8 mouse cellular contexts compared by ENCODE assay signal in the genomic region with DNA sequence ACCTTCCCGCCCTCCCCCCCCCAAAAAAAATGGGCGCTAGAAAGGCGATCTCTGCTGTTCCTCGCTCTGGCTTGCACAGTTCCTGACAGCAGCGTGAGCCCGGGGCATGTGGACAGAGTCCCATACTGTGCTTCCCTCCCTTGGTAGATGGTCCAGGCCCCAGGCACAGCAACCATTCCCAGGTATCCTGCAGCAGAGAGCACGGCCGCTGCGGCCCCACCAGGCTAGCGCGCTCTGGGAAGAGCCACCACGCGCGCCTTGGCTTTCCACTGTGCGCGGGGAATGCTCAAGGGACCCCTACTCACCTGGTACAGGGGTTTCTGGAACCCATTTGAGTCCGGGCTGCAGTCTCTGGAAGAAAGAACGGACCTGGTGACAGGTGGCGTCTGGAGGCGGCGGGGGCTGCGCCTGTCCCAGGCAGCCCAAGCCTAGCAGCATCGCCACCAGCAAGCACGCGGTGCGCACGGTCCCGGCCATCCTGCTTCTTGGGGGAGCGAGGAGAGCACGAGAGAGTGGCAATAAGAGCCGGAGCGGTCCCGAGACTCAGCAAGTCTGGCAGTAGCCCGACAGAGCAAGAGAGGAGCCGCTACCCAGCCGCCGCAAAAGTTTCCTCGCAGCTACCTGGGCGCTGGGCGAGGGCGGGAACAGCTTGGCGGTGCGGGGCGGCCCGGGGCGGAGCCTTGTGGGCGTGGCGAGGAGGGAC. TPM values are rescaled to one million over a fixed set of nuclear protein-coding genes. Genes with fewer than 3 reads are reported as not detected.
DNase-seq lines count a peak whose midpoint lies in the region; ATAC-seq and TF ChIP-seq lines count a peak whose summit lies in the region.

A gene (minus strand): TSS at position 623 of the 703 bp plus-strand sequence.

- peak; percentile 90 for ATAC-seq in heart, embryonic 15.5 days (replicated peaks; ENCODE audit: insufficient number of reproducible peaks, insufficient read depth, low FRiP score, low read depth)
- ATAC-seq in kidney, postnatal 0 days (replicated peaks; ENCODE audit: low FRiP score, low read depth), result peak; percentile 92

- H3K27me3 ChIP-seq in heart, embryonic 15.5 days, result no peaks in the 10 kb centered on the region
- H3K27me3 ChIP-seq in kidney, postnatal 0 days (ENCODE audit: insufficient read depth, low read length), result no peaks in the 10 kb centered on the region
- H3K27me3 ChIP-seq in small intestine, adult 2 months (ENCODE audit: control insufficient read depth, insufficient read depth, low read length), result peaks cover 16% of the 10 kb centered on the region

- peak in 1 of 2 experiments; percentile 47 for DNase-seq in layer of hippocampus, postnatal 10 days (ENCODE audit: low spot score in 2 of 2)
- no peak for DNase-seq in layer of hippocampus, adult 11-12 months (ENCODE audit: low spot score)
- DNase-seq in kidney, postnatal 0 days (ENCODE audit: low spot score), result no peak
- peak; percentile 74 for DNase-seq in lung, postnatal 14 days
- DNase-seq in cerebellum, adult 8-10 months, result no peak

- peak within 1 kb of the TSS; percentile 59 for H3K9ac ChIP-seq in heart, embryonic 15.5 days
- H3K9ac ChIP-seq in kidney, postnatal 0 days (ENCODE audit: low read depth, low read length), result peak within 1 kb of the TSS; percentile 60

- no peak within 1 kb of the TSS for H3K27ac ChIP-seq in embryonic fibroblast, embryonic 13.5 days (ENCODE audit: insufficient read depth, low read length)
- H3K27ac ChIP-seq in heart, embryonic 15.5 days, result peak within 1 kb of the TSS; percentile 84
- H3K27ac ChIP-seq in kidney, postnatal 0 days, result peak within 1 kb of the TSS; percentile 76
- H3K27ac ChIP-seq in small intestine, adult 2 months (ENCODE audit: insufficient read depth, low read depth, low read length), result no peak within 1 kb of the TSS

- H3K4me2 ChIP-seq in heart, embryonic 15.5 days, result peak within 1 kb of the TSS; percentile 80
- peak within 1 kb of the TSS; percentile 64 for H3K4me2 ChIP-seq in kidney, postnatal 0 days (ENCODE audit: low read length)

- H3K4me3 ChIP-seq in embryonic fibroblast, embryonic 13.5 days (ENCODE audit: insufficient read depth, low read length), result peak within 1 kb of the TSS; percentile 47
- peak within 1 kb of the TSS; percentile 62 for H3K4me3 ChIP-seq in heart, embryonic 15.5 days
- peak within 1 kb of the TSS; percentile 50 for H3K4me3 ChIP-seq in kidney, postnatal 0 days (replicated peaks; ENCODE audit: low read depth, low read length)
- H3K4me3 ChIP-seq in small intestine, adult 2 months (ENCODE audit: low read depth, low read length), result peak within 1 kb of the TSS; percentile 55

- H3K9me3 ChIP-seq in heart, embryonic 15.5 days (replicated peaks), result no peaks in the 10 kb centered on the region
- no peaks in the 10 kb centered on the region for H3K9me3 ChIP-seq in kidney, postnatal 0 days (replicated peaks; ENCODE audit: low read length)

- TF ChIP-seq POLR2A in embryonic fibroblast, embryonic 13.5 days (IDR thresholded peaks at IDR 0.05; ENCODE audit: low read depth, low read length), result no peak
- no peak for TF ChIP-seq POLR2A in small intestine, adult 2 months (IDR thresholded peaks at IDR 0.05; ENCODE audit: low read depth, low read length)

- TF ChIP-seq CTCF in embryonic fibroblast, embryonic 13.5 days (IDR thresholded peaks at IDR 0.05; ENCODE audit: borderline replicate concordance, insufficient read depth, low read length), result no peak
- no peak for TF ChIP-seq CTCF in kidney, postnatal 0 days (IDR thresholded peaks at IDR 0.05; ENCODE audit: low read depth)
- no peak for TF ChIP-seq CTCF in small intestine, adult 2 months (IDR thresholded peaks at IDR 0.05; ENCODE audit: extremely low read depth, insufficient read length, insufficient replicate concordance, low read depth, low read length)

- 13% methylated on average over 45 of the region's 48 CpGs for WGBS in heart, embryonic 15.5 days
- WGBS in kidney, postnatal 0 days, result 30% methylated on average over 42 of the region's 48 CpGs
- WGBS in small intestine, adult 2 months, result 14% methylated on average over 48 of the region's 48 CpGs

- peaks cover 3% of the 10 kb centered on the region; the same call in 1 of the 2 replicates for H3K4me1 ChIP-seq in embryonic fibroblast, embryonic 13.5 days (ENCODE audit: control insufficient read depth, insufficient read depth, low read length)
- H3K4me1 ChIP-seq in heart, embryonic 15.5 days (replicated peaks), result peaks cover 11% of the 10 kb centered on the region
- H3K4me1 ChIP-seq in kidney, postnatal 0 days (replicated peaks; ENCODE audit: insufficient read depth, low read length), result no peaks in the 10 kb centered on the region
- H3K4me1 ChIP-seq in small intestine, adult 2 months (ENCODE audit: control insufficient read depth, insufficient read depth, insufficient read length, low read length), result peaks cover 5% of the 10 kb centered on the region

- no peaks in the 10 kb centered on the region for H3K36me3 ChIP-seq in heart, embryonic 15.5 days
- no peaks in the 10 kb centered on the region for H3K36me3 ChIP-seq in kidney, postnatal 0 days (ENCODE audit: insufficient read depth, low read length)
- no peaks in the 10 kb centered on the region for H3K36me3 ChIP-seq in small intestine, adult 2 months (ENCODE audit: control insufficient read depth, insufficient read depth, low read length)

RNA-seq across cellular contexts. Expression of the gene that starts here (rescaled TPM):
- 10 to 100 TPM; 11.3 to 13.9 TPM for total RNA-seq in layer of hippocampus, postnatal 10 days (2021)
- polyA plus RNA-seq in embryonic fibroblast, embryonic 13.5 days (2011; ENCODE audit: insufficient read length, low read depth, missing spikeins), result 57.8 and 149 TPM in 2 replicates
- polyA plus RNA-seq in heart, embryonic 15.5 days (2015; fragmentation: Nextera tagmentation; extraction: Ambion mirVana), result 437 and 447 TPM in 2 replicates
- polyA plus RNA-seq in kidney, postnatal 0 days (2015; fragmentation: Nextera tagmentation; extraction: Ambion mirVana), result 1,010 and 1,051 TPM in 2 replicates
- polyA plus RNA-seq in small intestine, adult 2 months (2012; rRNA removed), result 1.6 and 2.9 TPM in 2 replicates

Comparison
In these comparisons a context has a peak if more than half of its experiments do, and no peak if none do; other contexts are left out.
1. RNA of the gene that starts here (polyA plus RNA-seq): 1,010 to 1,051 TPM in kidney, postnatal 0 days, 437 to 447 TPM in heart, embryonic 15.5 days and 57.8 to 149 TPM in embryonic fibroblast, embryonic 13.5 days; 1.6 to 2.9 TPM in small intestine, adult 2 months; every median in the first group is over 10 times any median in the second.
2. H3K27ac ChIP-seq: peak in heart, embryonic 15.5 days (single experiment) and kidney, postnatal 0 days (single experiment); none in embryonic fibroblast, embryonic 13.5 days (single experiment) and small intestine, adult 2 months (single experiment).
3. Peak in every context shown above with its lines, with median percentiles within 50 percentile points of each other: H3K4me3 ChIP-seq.